Mouse (Mus musculus) bone marrow, adult 2 months (tissue): Measurements from ENCODE around the gene Rgs6. TPM values are rescaled to one million over a fixed set of nuclear protein-coding genes. Genes with fewer than 3 reads are reported as not detected.

Experiments used
- H3K27ac ChIP-seq: fragments of 200-500 bp; 2 replicates; pipeline ENCODE4 v1.5.1; 2012; ENCODE audit warnings: low read depth, mild to moderate bottlenecking, control low read depth, inconsistent platforms, low read length; ENCODE audit not compliant: control insufficient read depth, poor library complexity, insufficient read depth
- H3K4me1 ChIP-seq: fragments of 200-500 bp; 2 replicates; pipeline ENCODE4 v1.6.1; 2011; ENCODE audit warnings: low read length; ENCODE audit not compliant: control insufficient read depth, insufficient read depth
- H3K4me3 ChIP-seq: fragments of 200-500 bp; replicated peaks from 2 replicates; pipeline ENCODE3; 2011; ENCODE audit warnings: mild to moderate bottlenecking, low read depth, low read length, control low read depth; ENCODE audit not compliant: control insufficient read depth
- CTCF ChIP-seq: fragments of 200-500 bp; IDR thresholded peaks from 2 replicates; pipeline ENCODE4 v1.5.1; 2011; ENCODE audit warnings: low read length, control low read depth; ENCODE audit not compliant: control insufficient read depth, insufficient read depth
- POLR2A ChIP-seq: fragments of 200-500 bp; IDR thresholded peaks from 2 replicates; pipeline ENCODE4 v1.6.1; 2011; ENCODE audit warnings: low read depth, mild to moderate bottlenecking, control low read depth, low read length, borderline replicate concordance; ENCODE audit not compliant: control insufficient read depth
- WGBS: fragments of 180-500 bp; shearing (Covaris S2); methylation state at CpG from one replicate; pipeline ENCODE4 v1.1.7; 2018; 5-methylcytosine and 5-hydroxymethylcytosine counted together
- polyA plus RNA-seq: library from polyadenylated mRNA; stranded (reverse); fragments of >200 nt; gene quantifications from 2 replicates; pipeline ENCODE4 v1.2.4, GENCODE M21; 2011; ENCODE audit warnings: low replicate concordance; ENCODE audit not compliant: missing spikeins, insufficient read depth, insufficient read length

The Rgs6 gene
- polyA plus RNA-seq, 1 experiment, result 1.6 TPM

- no peak overlapping the region for H3K27ac ChIP-seq
- WGBS, result 74% methylated on average over 3 of the region's 3 CpGs
- H3K4me1 ChIP-seq, result no peaks in the 10 kb centered on the region; the same call in 1 of the 2 replicates
- H3K4me3 ChIP-seq, result no peak overlapping the region
- TF ChIP-seq CTCF, result no peak
- TF ChIP-seq POLR2A, result no peak
These were observed 385.7 kb downstream of the Rgs6 start for GRCm38 (mm10) chr12:82973771-82974170.

- Histone ChIP-seq H3K4me1 (no peaks in the 10 kb centered on the region; the same call in 1 of the 2 replicates), H3K4me3 (no peak overlapping the region), H3K27ac (no peak overlapping the region)
- 81% methylated on average over 3 of the region's 3 CpGs for WGBS
- no peak for TF ChIP-seq CTCF
- TF ChIP-seq POLR2A, result no peak
These were observed 390.2 kb downstream of the Rgs6 start for GRCm38 (mm10) chr12:82978275-82978674.

GRCm38 (mm10) chr12:82982716-82983115 lies 394.6 kb downstream of the Rgs6 start:
- TF ChIP-seq POLR2A (no peak), CTCF (no peak)
- no peak overlapping the region for H3K27ac ChIP-seq
- WGBS, result 80% methylated on average over 4 of the region's 4 CpGs
- no peak overlapping the region for H3K4me3 ChIP-seq
- no peaks in the 10 kb centered on the region; the same call in 1 of the 2 replicates for H3K4me1 ChIP-seq

GRCm38 (mm10) chr12:82985300-82985699 lies 397.2 kb downstream of the Rgs6 start:
- TF ChIP-seq POLR2A, result no peak
- no peak for TF ChIP-seq CTCF
- no peaks in the 10 kb centered on the region; the same call in 1 of the 2 replicates for H3K4me1 ChIP-seq
- no peak overlapping the region for H3K4me3 ChIP-seq
- H3K27ac ChIP-seq, result no peak overlapping the region
- WGBS, result 79% methylated on average over 8 of the region's 8 CpGs

- TF ChIP-seq CTCF (no peak), POLR2A (no peak)
- Histone ChIP-seq H3K4me1 (no peaks in the 10 kb centered on the region), H3K4me3 (no peak overlapping the region), H3K27ac (no peak overlapping the region)
- WGBS, result 76% methylated on average over 1 of the region's 1 CpGs
These were observed 399.6 kb downstream of the Rgs6 start for GRCm38 (mm10) chr12:82987661-82988060.

GRCm38 (mm10) chr12:82993905-82994304 lies 405.8 kb downstream of the Rgs6 start:
- no peak overlapping the region for H3K27ac ChIP-seq
- no peak overlapping the region for H3K4me3 ChIP-seq
- no peaks in the 10 kb centered on the region for H3K4me1 ChIP-seq
- TF ChIP-seq CTCF (no peak), POLR2A (no peak)
- WGBS, result 60% methylated on average over 4 of the region's 4 CpGs

GRCm38 (mm10) chr12:82996775-82997174 lies 408.7 kb downstream of the Rgs6 start:
- no peak overlapping the region for H3K27ac ChIP-seq
- no peaks in the 10 kb centered on the region for H3K4me1 ChIP-seq
- TF ChIP-seq CTCF (no peak), POLR2A (no peak)
- 71% methylated on average over 4 of the region's 4 CpGs for WGBS
- no peak overlapping the region for H3K4me3 ChIP-seq

- Histone ChIP-seq H3K27ac (no peak overlapping the region), H3K4me3 (no peak overlapping the region), H3K4me1 (no peaks in the 10 kb centered on the region)
- WGBS, result 84% methylated on average over 10 of the region's 10 CpGs
- no peak for TF ChIP-seq POLR2A
- TF ChIP-seq CTCF, result no peak
These were observed 410.7 kb downstream of the Rgs6 start for GRCm38 (mm10) chr12:82998682-82999332.
